Mouse (Mus musculus) MEL (cell line): ENCODE measurements around the gene Sh3d19. TPM values are rescaled to one million over a fixed set of nuclear protein-coding genes. Genes with fewer than 3 reads are reported as not detected.
"Not testable (repeated sequence)": the region's sequence is repeated elsewhere in the genome, so short reads cannot be mapped to it uniquely, and the experiment has no call there.

Experiments used
- DNase-seq: peaks from one replicate; pipeline ENCODE4 v3.0.0; 2011; ENCODE audit warnings: low read depth, low spot score
- H3K27ac ChIP-seq: 2 replicates; pipeline ENCODE4 v1.5.1; 2012; ENCODE audit warnings: low read depth, mild to moderate bottlenecking, control low read depth, low read length, moderate library complexity; ENCODE audit not compliant: control insufficient read depth
- H3K27me3 ChIP-seq, 2 experiments: fragments of 150-350 bp in 1 of 2; sonication (generic) in 1 of 2; 2 replicates each; pipeline ENCODE4 v1.6.1; 2012; ENCODE audit warnings: low read length in 2 of 2, mild to moderate bottlenecking in 2 of 2, improper control_type of control experiment in 1 of 2, moderate library complexity in 1 of 2; ENCODE audit not compliant: insufficient read depth in 2 of 2, control insufficient read depth in 1 of 2
- H3K36me3 ChIP-seq, 2 experiments: 2 replicates each; pipeline ENCODE4 v1.6.1; 2012 to 2014; ENCODE audit warnings: low read length in 2 of 2, improper control_type of control experiment in 1 of 2, inconsistent platforms in 1 of 2, mild to moderate bottlenecking in 1 of 2; ENCODE audit not compliant: insufficient read depth in 2 of 2, control insufficient read depth in 1 of 2
- H3K4me1 ChIP-seq, 2 experiments: fragments of 150-350 bp in 1 of 2; sonication (generic) in 1 of 2; 2 replicates each; pipeline ENCODE4 v1.6.1; 2012; ENCODE audit warnings: low read length in 2 of 2, improper control_type of control experiment in 1 of 2, mild to moderate bottlenecking in 1 of 2; ENCODE audit not compliant: insufficient read depth in 2 of 2, control insufficient read depth in 1 of 2
- H3K4me3 ChIP-seq, 2 experiments: fragments of 150-350 bp in 1 of 2; sonication (generic) in 1 of 2; 2 replicates each; pipeline ENCODE4 v1.5.1; 2012; ENCODE audit warnings: low read depth in 2 of 2, low read length in 2 of 2, mild to moderate bottlenecking in 2 of 2, moderate library complexity in 2 of 2, control low read depth in 1 of 2, improper control_type of control experiment in 1 of 2; ENCODE audit not compliant: control insufficient read depth in 1 of 2, insufficient read depth in 1 of 2
- H3K79me2 ChIP-seq: 2 replicates; pipeline ENCODE4 v1.6.1; 2012; ENCODE audit warnings: mild to moderate bottlenecking, low read length, moderate library complexity; ENCODE audit not compliant: control insufficient read depth, poor library complexity, insufficient read depth
- H3K9ac ChIP-seq: 2 replicates; pipeline ENCODE4 v1.6.1; 2012; ENCODE audit warnings: low read depth, mild to moderate bottlenecking, control low read depth, low read length, moderate library complexity; ENCODE audit not compliant: control insufficient read depth, poor library complexity, severe bottlenecking
- H3K9me3 ChIP-seq: fragments of 150-350 bp; sonication (generic); replicated peaks from 2 replicates; pipeline ENCODE4 v1.6.1; 2012; ENCODE audit warnings: mild to moderate bottlenecking, low read length, improper control_type of control experiment, moderate library complexity; ENCODE audit not compliant: insufficient read depth
- BHLHE40 ChIP-seq: IDR thresholded peaks from 2 replicates; pipeline ENCODE4 v1.6.1; 2012; ENCODE audit warnings: low read depth, mild to moderate bottlenecking, inconsistent platforms, low read length, improper control_type of control experiment, borderline replicate concordance
- CHD1 ChIP-seq: IDR thresholded peaks from 2 replicates; pipeline ENCODE4 v1.6.1; 2012; ENCODE audit warnings: low read depth, mild to moderate bottlenecking, inconsistent platforms, low read length, improper control_type of control experiment
- CTCF ChIP-seq, 3 experiments: IDR thresholded peaks in 2 of 3; conservative IDR thresholded peaks in 1 of 3; 2 replicates each; pipeline ENCODE4 v1.5.1; 2011 to 2012; ENCODE audit warnings: low read length in 3 of 3, low read depth in 2 of 3, mild to moderate bottlenecking in 2 of 3, improper control_type of control experiment in 1 of 3, inconsistent platforms in 1 of 3, mixed read lengths in 1 of 3, moderate library complexity in 1 of 3; ENCODE audit not compliant: control insufficient read depth in 1 of 3, insufficient read depth in 1 of 3, poor library complexity in 1 of 3, severe bottlenecking in 1 of 3
- E2F4 ChIP-seq: IDR thresholded peaks from 2 replicates; pipeline ENCODE4 v1.6.1; 2011; ENCODE audit warnings: low read depth, low read length, improper control_type of control experiment, borderline replicate concordance
- ELF1 ChIP-seq: IDR thresholded peaks from 2 replicates; pipeline ENCODE4 v1.6.1; 2014; ENCODE audit warnings: low read depth, mild to moderate bottlenecking, inconsistent platforms, low read length, improper control_type of control experiment, moderate library complexity
- EP300 ChIP-seq, 2 experiments: IDR thresholded peaks; 2 replicates each; pipeline ENCODE4 v1.6.1; 2011; ENCODE audit warnings: improper control_type of control experiment in 2 of 2, low read length in 2 of 2, low read depth in 1 of 2, mild to moderate bottlenecking in 1 of 2
- ETS1 ChIP-seq: IDR thresholded peaks from 2 replicates; pipeline ENCODE4 v1.6.1; 2012; ENCODE audit warnings: low read depth, mild to moderate bottlenecking, inconsistent platforms, low read length, improper control_type of control experiment, moderate library complexity
- GATA1 ChIP-seq: IDR thresholded peaks from 2 replicates; pipeline ENCODE4 v1.6.1; 2011; ENCODE audit warnings: low read depth, low read length, improper control_type of control experiment
- HCFC1 ChIP-seq: IDR thresholded peaks from 2 replicates; pipeline ENCODE4 v1.6.1; 2012; ENCODE audit warnings: low read depth, mild to moderate bottlenecking, inconsistent platforms, low read length, improper control_type of control experiment, moderate library complexity
- JUND ChIP-seq: IDR thresholded peaks from 2 replicates; pipeline ENCODE4 v1.6.1; 2011; ENCODE audit warnings: low read depth, mild to moderate bottlenecking, improper control_type of control experiment, low read length
- KAT2A ChIP-seq: conservative IDR thresholded peaks from 2 replicates; pipeline ENCODE4 v1.6.1; 2012; ENCODE audit warnings: low read depth, low read length, improper control_type of control experiment, inconsistent platforms
- MAZ ChIP-seq: IDR thresholded peaks from 2 replicates; pipeline ENCODE4 v1.6.1; 2012; ENCODE audit warnings: low read depth, mild to moderate bottlenecking, inconsistent platforms, low read length, improper control_type of control experiment
- MEF2A ChIP-seq: IDR thresholded peaks from 2 replicates; pipeline ENCODE4 v1.6.1; 2014; ENCODE audit warnings: low read depth, mild to moderate bottlenecking, inconsistent platforms, low read length, improper control_type of control experiment; ENCODE audit not compliant: poor library complexity, insufficient replicate concordance, severe bottlenecking; ENCODE audit errors: extremely low read depth
- MXI1 ChIP-seq: IDR thresholded peaks from 2 replicates; pipeline ENCODE4 v1.6.1; 2011; ENCODE audit warnings: mild to moderate bottlenecking, low read depth, low read length, improper control_type of control experiment
- MYB ChIP-seq: IDR thresholded peaks from 2 replicates; pipeline ENCODE4 v1.6.1; 2011; ENCODE audit warnings: mild to moderate bottlenecking, low read depth, low read length, improper control_type of control experiment
- MYC ChIP-seq: IDR thresholded peaks from 2 replicates; pipeline ENCODE4 v1.6.1; 2011; ENCODE audit warnings: low read depth, mild to moderate bottlenecking, low read length, improper control_type of control experiment, moderate library complexity
- NELFE ChIP-seq: IDR thresholded peaks from 2 replicates; pipeline ENCODE4 v1.6.1; 2011; ENCODE audit warnings: low read depth, low read length, improper control_type of control experiment
- POLR2A ChIP-seq, 2 experiments: IDR thresholded peaks; 2 replicates each; pipeline ENCODE4 v1.6.1; 2011 to 2012; ENCODE audit warnings: low read length in 2 of 2, mild to moderate bottlenecking in 2 of 2, control low read depth in 1 of 2, improper control_type of control experiment in 1 of 2, low read depth in 1 of 2, moderate library complexity in 1 of 2; ENCODE audit not compliant: control insufficient read depth in 1 of 2, insufficient read depth in 1 of 2, poor library complexity in 1 of 2
- POLR2AphosphoS5 ChIP-seq: IDR thresholded peaks from 2 replicates; pipeline ENCODE4 v1.6.1; 2012; ENCODE audit warnings: low read depth, borderline replicate concordance, mild to moderate bottlenecking, inconsistent platforms, low read length, moderate library complexity, mixed read lengths
- SIN3A ChIP-seq: IDR thresholded peaks from 2 replicates; pipeline ENCODE4 v1.6.1; 2012; ENCODE audit warnings: low read length, improper control_type of control experiment, inconsistent platforms
- SMC3 ChIP-seq: IDR thresholded peaks from 2 replicates; pipeline ENCODE4 v1.6.1; 2011; ENCODE audit warnings: low read depth, low read length, improper control_type of control experiment
- TBP ChIP-seq: IDR thresholded peaks from 2 replicates; pipeline ENCODE4 v1.8.0; 2011; ENCODE audit warnings: low read depth, low read length, improper control_type of control experiment
- TCF12 ChIP-seq: IDR thresholded peaks from 2 replicates; pipeline ENCODE4 v1.6.1; 2014; ENCODE audit warnings: low read depth, mild to moderate bottlenecking, inconsistent platforms, low read length, improper control_type of control experiment, moderate library complexity
- USF1 ChIP-seq: IDR thresholded peaks from 2 replicates; pipeline ENCODE4 v1.6.1; 2014; ENCODE audit warnings: low read depth, mild to moderate bottlenecking, inconsistent platforms, low read length, improper control_type of control experiment, moderate library complexity
- ZC3H11A ChIP-seq: IDR thresholded peaks from 2 replicates; pipeline ENCODE4 v1.6.1; 2012; ENCODE audit warnings: low read depth, mild to moderate bottlenecking, inconsistent platforms, low read length, improper control_type of control experiment
- ZMIZ1 ChIP-seq: IDR thresholded peaks from 2 replicates; pipeline ENCODE4 v1.6.1; 2012; ENCODE audit warnings: low read depth, mild to moderate bottlenecking, inconsistent platforms, low read length, improper control_type of control experiment, moderate library complexity
- ZNF384 ChIP-seq: IDR thresholded peaks from 2 replicates; pipeline ENCODE4 v1.6.1; 2012; ENCODE audit warnings: low read depth, mild to moderate bottlenecking, inconsistent platforms, low read length, improper control_type of control experiment
- polyA plus RNA-seq, 2 experiments: library from polyadenylated mRNA; stranded (reverse) in 1 of 2; unstranded in 1 of 2; fragments of >175 nt in 1 of 2; fragments of >200 nt in 1 of 2; gene quantifications; 2 replicates each; pipeline versions ENCODE4 v1.2.1 to v1.2.4; 2012; ENCODE audit warnings: low replicate concordance in 2 of 2, low read depth in 1 of 2; ENCODE audit not compliant: insufficient read length in 2 of 2, insufficient read depth in 1 of 2, missing spikeins in 1 of 2
- total RNA-seq: library from RNA; depleted of rRNA; stranded (reverse); fragments of 300-350 nt; gene quantifications from 2 replicates; pipeline ENCODE4 v1.2.3, GENCODE M21; 2012

The Sh3d19 gene
- total and polyA plus RNA-seq, 3 experiments: 2.2 to 4.8 TPM; not detected in 1

DNA sequence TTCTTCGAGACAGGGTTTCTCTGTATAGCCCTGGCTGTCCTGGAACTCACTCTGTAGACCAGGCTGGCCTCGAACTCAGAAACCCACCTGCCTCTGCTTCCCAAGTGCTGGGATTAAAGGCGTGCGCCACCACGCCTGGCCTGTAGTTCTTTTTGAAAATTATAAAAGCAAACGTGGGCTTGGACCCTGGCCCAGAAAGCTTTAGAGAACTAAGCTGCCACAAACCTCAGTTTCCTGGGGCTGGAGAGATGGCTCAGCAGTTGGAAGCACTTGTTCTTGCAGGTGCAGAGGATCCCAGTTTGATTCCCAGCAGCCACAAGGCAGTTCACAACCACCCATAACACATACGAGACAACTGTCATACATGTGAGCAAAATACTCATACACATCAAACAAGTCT, 133.5 kb downstream of the Sh3d19 start:
- H3K27me3 ChIP-seq, H3K9me3 ChIP-seq, H3K79me2 ChIP-seq: not testable (repeated sequence)
- peak overlapping the region; percentile 66 for H3K9ac ChIP-seq
- TF ChIP-seq CHD1 (0 out of 2 replicates have a peak, but pooled peaks have one; percentile 27), TBP (peak; percentile 55), TCF12 (0 out of 2 replicates have a peak, but pooled peaks have one; percentile 20)
- H3K4me3 ChIP-seq: peak overlapping the region; percentile 62 to 81
- peaks cover 12 to 14% of the 10 kb centered on the region in 2 experiments for H3K4me1 ChIP-seq
- DNase-seq: peak; percentile 64
- peak overlapping the region; percentile 85 for H3K27ac ChIP-seq
- peaks cover 0 to 13% of the 10 kb centered on the region in 2 experiments; a peak in 2 of 4 replicates for H3K36me3 ChIP-seq

DNA sequence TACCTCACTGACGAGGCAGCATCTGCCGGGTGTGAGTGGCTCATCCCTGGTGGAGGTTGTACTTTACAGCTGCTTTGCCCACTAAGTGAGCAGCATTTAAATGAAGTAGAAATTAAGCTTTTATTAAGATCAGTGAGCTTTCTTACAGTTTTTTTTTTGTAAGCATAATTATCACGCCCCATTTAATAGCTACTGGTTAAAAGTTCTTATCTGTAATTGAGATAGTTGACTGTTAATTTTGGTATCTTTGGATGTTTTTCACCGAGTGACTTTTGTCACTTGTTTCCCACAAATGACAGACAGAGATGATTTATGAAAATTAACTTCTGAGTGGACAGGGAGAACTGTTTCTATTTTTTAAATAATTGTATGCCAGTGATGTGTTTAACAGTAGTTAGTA, 134.0 kb downstream of the Sh3d19 start:
- TF ChIP-seq MYB (peak; percentile 25; the same call in 1 of the 2 replicates), ZNF384 (peak; percentile 90), ZMIZ1 (no peak), JUND (no peak), NELFE (no peak), CTCF (IDR thresholded peaks at IDR 0.05 in 2 of 3, conservative IDR thresholded peaks at IDR 0.05 in 1 of 3; ENCODE audit: control insufficient read depth in 1 of 3, insufficient read depth in 1 of 3, low read depth in 2 of 3, low read length in 3 of 3, poor library complexity in 1 of 3, severe bottlenecking in 1 of 3) (no peak), EP300 (IDR thresholded peaks at IDR 0.05; ENCODE audit: low read depth in 1 of 2, low read length in 2 of 2) (peak; percentile 30 to 58; a peak in 3 of 4 replicates), SMC3 (no peak), CHD1 (0 out of 2 replicates have a peak, but pooled peaks have one; percentile 1), POLR2AphosphoS5 (no peak), MAZ (no peak), ELF1 (no peak), POLR2A (IDR thresholded peaks at IDR 0.05; ENCODE audit: control insufficient read depth in 1 of 2, insufficient read depth in 1 of 2, low read depth in 1 of 2, low read length in 2 of 2, poor library complexity in 1 of 2) (0 out of 4 replicates have a peak, but pooled peaks of 1 of the 2 experiments have one; percentile 40), MYC (no peak), TCF12 (peak; percentile 46; the same call in 1 of the 2 replicates), USF1 (no peak), TBP (no peak), MXI1 (peak; percentile 38; the same call in 1 of the 2 replicates), KAT2A (no peak), GATA1 (peak; percentile 73; the same call in 1 of the 2 replicates), E2F4 (no peak), ETS1 (peak; percentile 74), HCFC1 (peak; percentile 59; the same call in 1 of the 2 replicates), SIN3A (no peak), BHLHE40 (peak; percentile 35; the same call in 1 of the 2 replicates), MEF2A (0 out of 2 replicates have a peak, but pooled peaks have one; percentile 16), ZC3H11A (no peak)
- Histone ChIP-seq H3K4me3 (peak overlapping the region; percentile 62 to 81), H3K9ac (peak overlapping the region; percentile 66), H3K79me2 (no peaks in the 10 kb centered on the region; the same call in 1 of the 2 replicates), H3K4me1 (peaks cover 12 to 17% of the 10 kb centered on the region in 2 experiments), H3K9me3 (no peaks in the 10 kb centered on the region), H3K27ac (peak overlapping the region; percentile 85), H3K27me3 (no peaks in the 10 kb centered on the region), H3K36me3 (peaks cover 0 to 18% of the 10 kb centered on the region in 2 experiments; a peak in 2 of 4 replicates)
- peak; percentile 72 for DNase-seq
